Mouse (Mus musculus) embryonic facial prominence, embryonic 15.5 days (tissue): ENCODE results near the gene Chn1. TPM values are rescaled to one million over a fixed set of nuclear protein-coding genes. Genes with fewer than 3 reads are reported as not detected.

Experiments
- ATAC-seq: fragments of 200-750 bp; cut with Nextera tagmentation; 2 replicates; pipeline ENCODE4 v1.8.0; 2017; ENCODE audit warnings: low read depth, moderate TSS enrichment; ENCODE audit not compliant: insufficient number of reproducible peaks, low FRiP score, low TSS enrichment
- H3K27ac ChIP-seq: fragments of 300-500 bp; sonication (generic); replicated peaks from 2 replicates; pipeline ENCODE4 v1.5.1; 2015; ENCODE audit warnings: mild to moderate bottlenecking, inconsistent platforms
- H3K27me3 ChIP-seq: fragments of 300-500 bp; sonication (generic); 2 replicates; pipeline ENCODE4 v1.6.1; 2015; ENCODE audit warnings: inconsistent platforms
- H3K36me3 ChIP-seq: fragments of 300-500 bp; sonication (generic); 2 replicates; pipeline ENCODE4 v1.6.1; 2015; ENCODE audit warnings: mild to moderate bottlenecking, inconsistent platforms
- H3K4me1 ChIP-seq: fragments of 300-500 bp; sonication (generic); 2 replicates; pipeline ENCODE4 v1.6.1; 2015; ENCODE audit warnings: inconsistent platforms
- H3K4me2 ChIP-seq: fragments of 300-500 bp; sonication (generic); replicated peaks from 2 replicates; pipeline ENCODE4 v1.6.1; 2015; ENCODE audit warnings: mild to moderate bottlenecking, inconsistent platforms
- H3K4me3 ChIP-seq: fragments of 300-500 bp; sonication (generic); replicated peaks from 2 replicates; pipeline ENCODE4 v1.5.1; 2015; ENCODE audit warnings: mild to moderate bottlenecking, inconsistent platforms
- H3K9ac ChIP-seq: fragments of 300-500 bp; sonication (generic); 2 replicates; pipeline ENCODE4 v1.6.1; 2015; ENCODE audit warnings: inconsistent platforms
- H3K9me3 ChIP-seq: fragments of 300-500 bp; sonication (generic); replicated peaks from 2 replicates; pipeline ENCODE4 v1.6.1; 2016; ENCODE audit warnings: inconsistent platforms
- WGBS: fragments of 180-500 bp; shearing (Covaris S2); methylation state at CpG from one replicate; pipeline ENCODE4 v1.1.7; 2015; 5-methylcytosine and 5-hydroxymethylcytosine counted together
- polyA plus RNA-seq: library from polyadenylated mRNA; unstranded; fragments of >200 nt; fragmentation: Nextera tagmentation; extraction: Ambion mirVana; gene quantifications from 2 replicates; pipeline ENCODE4 v1.2.1, GENCODE M21; 2015

Gene Chn1
- polyA plus RNA-seq, 1 experiment from 2014 or later, result 25.2 TPM

GRCm38 (mm10) chr2:73607609-73608008 is 167.5 kb downstream of the Chn1 start:
- H3K4me1 ChIP-seq, result peaks cover 13% of the 10 kb centered on the region; the same call in 1 of the 2 replicates
- H3K9ac ChIP-seq, result no peak overlapping the region
- H3K27ac ChIP-seq, result no peak overlapping the region; the same call in 1 of the 2 replicates
- no peak overlapping the region for H3K4me3 ChIP-seq
- 27% methylated on average over 4 of the region's 4 CpGs for WGBS
- no peaks in the 10 kb centered on the region for H3K27me3 ChIP-seq
- H3K9me3 ChIP-seq, result no peaks in the 10 kb centered on the region
- no peak overlapping the region for H3K4me2 ChIP-seq
- ATAC-seq, result peak; percentile 73
- no peaks in the 10 kb centered on the region for H3K36me3 ChIP-seq

GRCm38 (mm10) chr2:73607146-73607545 is 168.0 kb downstream of the Chn1 start:
- Histone ChIP-seq H3K9ac (no peak overlapping the region), H3K4me1 (peaks cover 13% of the 10 kb centered on the region; the same call in 1 of the 2 replicates), H3K27ac (no peak overlapping the region), H3K36me3 (no peaks in the 10 kb centered on the region), H3K4me3 (no peak overlapping the region), H3K4me2 (no peak overlapping the region), H3K9me3 (no peaks in the 10 kb centered on the region), H3K27me3 (no peaks in the 10 kb centered on the region)
- 62% methylated on average over 2 of the region's 2 CpGs for WGBS
- no peak for ATAC-seq

- Histone ChIP-seq H3K9me3 (no peaks in the 10 kb centered on the region), H3K27ac (no peak overlapping the region), H3K9ac (no peak overlapping the region), H3K4me3 (no peak overlapping the region), H3K4me2 (no peak overlapping the region), H3K36me3 (no peaks in the 10 kb centered on the region), H3K27me3 (no peaks in the 10 kb centered on the region), H3K4me1 (peaks cover 13% of the 10 kb centered on the region; the same call in 1 of the 2 replicates)
- ATAC-seq, result no peak
- 88% methylated on average over 6 of the region's 6 CpGs for WGBS
These were observed 168.5 kb downstream of the Chn1 start for GRCm38 (mm10) chr2:73606616-73607015.

GRCm38 (mm10) chr2:73605077-73605476 is 170.1 kb downstream of the Chn1 start:
- Histone ChIP-seq H3K4me2 (no peak overlapping the region), H3K27ac (no peak overlapping the region), H3K9me3 (no peaks in the 10 kb centered on the region), H3K9ac (no peak overlapping the region), H3K4me1 (peaks cover 13% of the 10 kb centered on the region; the same call in 1 of the 2 replicates), H3K36me3 (no peaks in the 10 kb centered on the region), H3K27me3 (no peaks in the 10 kb centered on the region), H3K4me3 (no peak overlapping the region)
- WGBS, result 65% methylated on average over 8 of the region's 8 CpGs
- ATAC-seq, result no peak

GRCm38 (mm10) chr2:73604579-73604978 is 170.6 kb downstream of the Chn1 start:
- no peak overlapping the region for H3K4me2 ChIP-seq
- no peak for ATAC-seq
- H3K36me3 ChIP-seq, result no peaks in the 10 kb centered on the region
- H3K27me3 ChIP-seq, result no peaks in the 10 kb centered on the region
- H3K4me3 ChIP-seq, result no peak overlapping the region
- H3K4me1 ChIP-seq, result peaks cover 13% of the 10 kb centered on the region; the same call in 1 of the 2 replicates
- no peak overlapping the region for H3K27ac ChIP-seq
- no peak overlapping the region for H3K9ac ChIP-seq
- 85% methylated on average over 2 of the region's 2 CpGs for WGBS
- no peaks in the 10 kb centered on the region for H3K9me3 ChIP-seq

- H3K4me1 ChIP-seq, result peaks cover 11% of the 10 kb centered on the region; the same call in 1 of the 2 replicates
- no peak overlapping the region for H3K4me3 ChIP-seq
- no peaks in the 10 kb centered on the region for H3K9me3 ChIP-seq
- H3K27ac ChIP-seq, result no peak overlapping the region
- no peak for ATAC-seq
- H3K9ac ChIP-seq, result no peak overlapping the region
- no peak overlapping the region for H3K4me2 ChIP-seq
- WGBS, result 50% methylated on average over 2 of the region's 2 CpGs
- H3K36me3 ChIP-seq, result no peaks in the 10 kb centered on the region
- H3K27me3 ChIP-seq, result no peaks in the 10 kb centered on the region
These were observed 174.5 kb downstream of the Chn1 start for GRCm38 (mm10) chr2:73600650-73601049.

GRCm38 (mm10) chr2:73597772-73598171 is 177.4 kb downstream of the Chn1 start:
- no peaks in the 10 kb centered on the region for H3K9me3 ChIP-seq
- H3K27ac ChIP-seq, result no peak overlapping the region
- H3K9ac ChIP-seq, result no peak overlapping the region
- H3K4me2 ChIP-seq, result no peak overlapping the region
- peaks cover 16% of the 10 kb centered on the region for H3K4me1 ChIP-seq
- 95% methylated on average over 11 of the region's 11 CpGs for WGBS
- no peaks in the 10 kb centered on the region for H3K27me3 ChIP-seq
- no peak overlapping the region for H3K4me3 ChIP-seq
- ATAC-seq, result no peak
- no peaks in the 10 kb centered on the region for H3K36me3 ChIP-seq

- Histone ChIP-seq H3K9ac (no peak overlapping the region), H3K36me3 (no peaks in the 10 kb centered on the region), H3K9me3 (no peaks in the 10 kb centered on the region), H3K4me2 (peak overlapping the region; percentile 29), H3K4me3 (peak overlapping the region; percentile 18; the same call in 1 of the 2 replicates), H3K4me1 (peaks cover 24% of the 10 kb centered on the region), H3K27me3 (no peaks in the 10 kb centered on the region; the same call in 1 of the 2 replicates), H3K27ac (no peak overlapping the region)
- 7% methylated on average over 9 of the region's 9 CpGs for WGBS
- ATAC-seq, result no peak
These were observed 178.4 kb downstream of the Chn1 start for GRCm38 (mm10) chr2:73596786-73597185.

- no peaks in the 10 kb centered on the region for H3K36me3 ChIP-seq
- H3K27me3 ChIP-seq, result no peaks in the 10 kb centered on the region; the same call in 1 of the 2 replicates
- H3K9ac ChIP-seq, result no peak overlapping the region
- H3K4me1 ChIP-seq, result peaks cover 24% of the 10 kb centered on the region
- H3K4me2 ChIP-seq, result peak overlapping the region; percentile 29
- H3K27ac ChIP-seq, result no peak overlapping the region
- ATAC-seq, result no peak
- WGBS, result 60% methylated on average over 5 of the region's 5 CpGs
- no peaks in the 10 kb centered on the region for H3K9me3 ChIP-seq
- peak overlapping the region; percentile 18; the same call in 1 of the 2 replicates for H3K4me3 ChIP-seq
These were observed 178.8 kb downstream of the Chn1 start for GRCm38 (mm10) chr2:73596326-73596725.

GRCm38 (mm10) chr2:73593101-73593439 is 182.1 kb downstream of the Chn1 start:
- H3K27ac ChIP-seq, result no peak overlapping the region
- H3K27me3 ChIP-seq, result no peaks in the 10 kb centered on the region; the same call in 1 of the 2 replicates
- H3K4me3 ChIP-seq, result no peak overlapping the region
- 55% methylated on average over 2 of the region's 2 CpGs for WGBS
- no peak overlapping the region for H3K9ac ChIP-seq
- no peak for ATAC-seq
- peaks cover 48% of the 10 kb centered on the region for H3K4me1 ChIP-seq
- H3K9me3 ChIP-seq, result no peaks in the 10 kb centered on the region
- H3K36me3 ChIP-seq, result no peaks in the 10 kb centered on the region
- no peak overlapping the region for H3K4me2 ChIP-seq

GRCm38 (mm10) chr2:73592231-73593100 is 182.7 kb downstream of the Chn1 start:
- Histone ChIP-seq H3K36me3 (no peaks in the 10 kb centered on the region), H3K4me2 (no peak overlapping the region), H3K4me1 (peaks cover 50% of the 10 kb centered on the region), H3K27ac (no peak overlapping the region; the same call in 1 of the 2 replicates), H3K4me3 (no peak overlapping the region), H3K9me3 (no peaks in the 10 kb centered on the region), H3K27me3 (no peaks in the 10 kb centered on the region; the same call in 1 of the 2 replicates), H3K9ac (no peak overlapping the region)
- WGBS, result 62% methylated on average over 14 of the region's 14 CpGs
- ATAC-seq, result 0 out of 2 replicates have a peak, but pooled peaks have one; percentile 24
